Mouse (Mus musculus): ENCODE results near the gene Bean1.

- TF ChIP-seq CTCF (IDR thresholded peaks at IDR 0.05; ENCODE audit: low read depth, low read length) (no peak), POLR2A (IDR thresholded peaks at IDR 0.05; ENCODE audit: insufficient read depth, low read length) (no peak), EP300 (IDR thresholded peaks at IDR 0.05; ENCODE audit: insufficient read depth, low read depth, low read length) (no peak)
These were observed 69.2 kb downstream of the Bean1 start for GRCm38 (mm10) chr8:104239418-104239861.
